Mouse (Mus musculus) testis, adult 2 months (tissue): Measurements from ENCODE around the gene Tmem54. TPM values are rescaled to one million over a fixed set of nuclear protein-coding genes. Genes with fewer than 3 reads are reported as not detected.

Source experiments
- H3K27ac ChIP-seq: fragments of 200-500 bp; 2 replicates; pipeline ENCODE4 v1.5.1; 2012; ENCODE audit warnings: low read depth, low read length; ENCODE audit not compliant: control insufficient read depth, insufficient read depth
- H3K27me3 ChIP-seq: fragments of 200-500 bp; 2 replicates; pipeline ENCODE4 v1.6.1; 2012; ENCODE audit warnings: mild to moderate bottlenecking, low read length, moderate library complexity; ENCODE audit not compliant: control insufficient read depth, insufficient read depth
- H3K36me3 ChIP-seq: fragments of 200-500 bp; 2 replicates; pipeline ENCODE4 v1.6.1; 2012; ENCODE audit warnings: mild to moderate bottlenecking, low read length; ENCODE audit not compliant: control insufficient read depth, insufficient read depth
- H3K4me1 ChIP-seq: fragments of 200-500 bp; 2 replicates; pipeline ENCODE4 v1.6.1; 2012; ENCODE audit warnings: low read length; ENCODE audit not compliant: control insufficient read depth, insufficient read depth
- H3K4me3 ChIP-seq: fragments of 200-500 bp; 2 replicates; pipeline ENCODE4 v1.5.1; 2012; ENCODE audit warnings: low read depth, mild to moderate bottlenecking, low read length, moderate library complexity, mixed read lengths; ENCODE audit not compliant: control insufficient read depth
- CTCF ChIP-seq: fragments of 200-500 bp; IDR thresholded peaks from 2 replicates; pipeline ENCODE4 v1.5.1; 2012; ENCODE audit warnings: low read depth, mild to moderate bottlenecking, inconsistent platforms, low read length, moderate library complexity; ENCODE audit not compliant: control insufficient read depth, insufficient read depth, insufficient replicate concordance
- POLR2A ChIP-seq: fragments of 200-500 bp; IDR thresholded peaks from 2 replicates; pipeline ENCODE4 v1.6.1; 2012; ENCODE audit warnings: low read depth, mild to moderate bottlenecking, inconsistent platforms, low read length, moderate library complexity; ENCODE audit not compliant: control insufficient read depth
- polyA plus RNA-seq: library from polyadenylated mRNA; depleted of rRNA; stranded (reverse); fragments of >200 nt; gene quantifications from 2 replicates; pipeline ENCODE4 v1.2.3, GENCODE M21; 2012

The Tmem54 gene
- polyA plus RNA-seq, 1 experiment, result 0.42 TPM

DNA sequence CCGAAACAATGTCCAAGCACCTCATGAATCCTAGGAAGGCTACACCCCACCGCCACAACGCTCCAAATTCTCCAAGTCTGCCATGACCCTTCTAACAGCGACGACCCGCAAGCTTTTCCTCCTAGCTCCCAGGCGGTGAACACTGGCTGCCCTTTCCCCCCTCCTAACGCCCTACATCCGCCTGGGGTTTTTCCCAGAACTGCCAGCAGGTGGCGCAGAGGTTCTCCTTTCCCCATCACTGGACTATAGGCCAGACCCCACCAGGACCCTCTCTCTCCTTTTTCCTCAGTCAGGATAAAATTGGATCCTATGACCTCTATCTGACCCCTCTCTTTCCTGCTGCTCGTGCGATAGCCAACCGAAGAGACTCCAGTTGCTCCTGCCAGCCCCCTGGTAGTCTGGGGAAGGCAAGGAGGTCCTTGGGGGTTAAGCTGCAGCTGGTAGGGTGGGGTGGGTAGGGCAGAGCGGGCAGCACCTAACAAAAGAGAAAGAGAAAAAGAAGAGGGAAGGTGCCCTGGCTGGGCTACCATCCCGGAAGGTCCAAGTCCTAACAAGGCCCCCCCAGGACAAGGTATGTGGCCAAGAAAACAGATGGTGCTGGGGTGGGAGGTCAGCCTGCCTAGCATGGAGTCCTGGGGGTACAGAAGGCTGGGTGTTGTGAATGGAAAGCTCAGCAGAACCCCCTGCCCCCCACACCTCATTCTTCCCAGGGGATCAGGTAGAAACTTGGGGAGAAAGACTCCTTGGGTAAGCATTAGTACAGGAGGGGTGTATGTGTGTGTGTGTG is 29.6 kb downstream of the Tmem54 start:
- TF ChIP-seq CTCF (peak; percentile 91), POLR2A (no peak)
- Histone ChIP-seq H3K4me1 (peaks cover 12% of the 10 kb centered on the region), H3K27me3 (no peaks in the 10 kb centered on the region; the same call in 1 of the 2 replicates), H3K27ac (no peak overlapping the region), H3K36me3 (no peaks in the 10 kb centered on the region), H3K4me3 (peak overlapping the region; percentile 37; the same call in 1 of the 2 replicates)

DNA sequence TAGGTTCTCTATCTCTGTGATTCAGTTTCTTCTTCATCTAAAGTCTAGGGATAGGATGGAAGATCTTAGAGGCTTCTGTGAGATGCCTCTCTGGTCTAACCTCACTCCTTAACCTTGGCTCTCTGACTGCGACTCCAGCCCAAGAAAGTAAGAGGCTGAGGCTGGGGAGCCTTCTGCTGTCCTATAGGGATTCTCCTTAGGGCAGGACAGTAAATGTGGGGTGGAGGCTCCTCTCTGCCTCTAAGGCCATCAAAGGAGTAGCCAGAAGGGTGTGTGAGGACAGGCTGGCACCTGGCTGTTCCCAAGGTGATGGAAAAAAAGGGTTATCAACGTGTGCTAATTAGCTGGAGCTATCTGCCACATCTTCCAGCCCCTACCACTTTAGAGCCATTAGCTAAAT is 30.3 kb downstream of the Tmem54 start:
- Histone ChIP-seq H3K4me1 (peaks cover 8% of the 10 kb centered on the region), H3K36me3 (no peaks in the 10 kb centered on the region), H3K4me3 (no peak overlapping the region), H3K27me3 (no peaks in the 10 kb centered on the region; the same call in 1 of the 2 replicates), H3K27ac (no peak overlapping the region)
- TF ChIP-seq POLR2A, result no peak
- no peak for TF ChIP-seq CTCF

DNA sequence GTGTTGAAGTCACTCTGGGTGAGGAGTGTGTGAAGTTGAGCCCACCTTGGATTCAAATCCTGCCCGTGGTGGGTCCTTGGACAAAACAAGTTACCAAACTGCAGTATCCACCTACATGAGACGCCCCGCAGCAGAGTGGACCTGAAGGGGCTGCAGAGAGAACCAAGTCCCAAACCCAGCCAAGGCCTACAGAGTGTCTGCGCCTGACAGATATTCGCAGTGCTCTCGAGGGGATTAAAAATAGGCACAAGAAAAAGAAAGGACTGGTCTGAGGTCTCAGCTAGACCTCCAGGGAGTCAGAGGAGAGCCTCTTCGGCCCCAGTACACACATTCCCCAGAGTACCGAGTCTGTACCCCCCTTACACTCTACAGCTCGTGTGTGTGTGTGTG is 30.8 kb downstream of the Tmem54 start:
- peaks cover 8% of the 10 kb centered on the region for H3K4me1 ChIP-seq
- H3K4me3 ChIP-seq, result peak overlapping the region; percentile 52
- H3K27ac ChIP-seq, result 0 out of 2 replicates have a peak overlapping the region, but pooled peaks have one; percentile 19
- H3K27me3 ChIP-seq, result no peaks in the 10 kb centered on the region
- H3K36me3 ChIP-seq, result no peaks in the 10 kb centered on the region
- TF ChIP-seq CTCF, result no peak
- no peak for TF ChIP-seq POLR2A

DNA sequence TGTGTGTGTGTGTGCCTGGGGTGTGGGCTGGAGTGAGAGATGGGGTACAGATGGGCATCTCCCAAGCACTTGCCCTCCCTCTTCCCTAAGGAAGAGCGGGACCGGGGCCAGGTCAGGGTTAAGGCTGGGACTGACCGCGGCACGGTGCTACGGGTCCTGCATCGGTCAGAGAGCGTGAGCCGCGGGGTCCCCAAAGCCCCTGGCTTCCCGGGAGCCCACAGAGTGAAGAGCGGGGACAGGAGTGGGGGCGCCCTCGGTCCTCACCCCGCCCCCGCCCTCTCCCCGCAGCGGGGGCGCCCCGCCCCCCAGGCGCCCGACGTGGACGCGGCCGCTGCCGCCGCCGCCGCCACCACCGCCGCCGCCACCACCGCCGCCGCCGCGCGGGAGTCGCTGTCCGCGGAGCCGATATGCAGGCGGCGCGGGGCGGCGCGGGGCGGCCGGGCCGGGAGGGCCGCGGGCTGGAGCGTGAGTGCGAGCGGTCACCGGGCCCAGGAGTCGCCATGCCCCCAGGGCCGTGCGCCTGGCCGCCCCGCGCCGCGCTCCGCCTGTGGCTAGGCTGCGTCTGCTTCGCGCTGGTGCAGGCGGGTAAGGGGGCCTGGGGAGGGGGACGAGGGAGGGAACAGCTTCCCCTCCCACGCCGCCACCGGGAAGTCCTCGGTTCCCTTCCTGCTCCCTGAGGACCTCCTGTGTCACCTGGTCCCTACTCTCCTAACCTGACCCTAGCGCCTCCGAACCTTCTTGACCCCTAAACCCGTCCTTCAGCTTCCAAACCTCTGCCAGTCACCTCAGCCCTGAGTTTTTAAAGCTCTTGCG is 31.4 kb downstream of the Tmem54 start, which contains the start of gene Fndc5:
Gene Fndc5 (plus strand): TSS at position 421 of the 813 bp plus-strand sequence.
- H3K4me1 ChIP-seq, result peaks cover 8% of the 10 kb centered on the region
- H3K27ac ChIP-seq, result 0 out of 2 replicates have a peak within 1 kb of the TSS, but pooled peaks have one; percentile 23
- no peaks in the 10 kb centered on the region for H3K27me3 ChIP-seq
- H3K36me3 ChIP-seq, result no peaks in the 10 kb centered on the region
- TF ChIP-seq CTCF (no peak), POLR2A (no peak)
- H3K4me3 ChIP-seq, result peak within 1 kb of the TSS; percentile 52

DNA sequence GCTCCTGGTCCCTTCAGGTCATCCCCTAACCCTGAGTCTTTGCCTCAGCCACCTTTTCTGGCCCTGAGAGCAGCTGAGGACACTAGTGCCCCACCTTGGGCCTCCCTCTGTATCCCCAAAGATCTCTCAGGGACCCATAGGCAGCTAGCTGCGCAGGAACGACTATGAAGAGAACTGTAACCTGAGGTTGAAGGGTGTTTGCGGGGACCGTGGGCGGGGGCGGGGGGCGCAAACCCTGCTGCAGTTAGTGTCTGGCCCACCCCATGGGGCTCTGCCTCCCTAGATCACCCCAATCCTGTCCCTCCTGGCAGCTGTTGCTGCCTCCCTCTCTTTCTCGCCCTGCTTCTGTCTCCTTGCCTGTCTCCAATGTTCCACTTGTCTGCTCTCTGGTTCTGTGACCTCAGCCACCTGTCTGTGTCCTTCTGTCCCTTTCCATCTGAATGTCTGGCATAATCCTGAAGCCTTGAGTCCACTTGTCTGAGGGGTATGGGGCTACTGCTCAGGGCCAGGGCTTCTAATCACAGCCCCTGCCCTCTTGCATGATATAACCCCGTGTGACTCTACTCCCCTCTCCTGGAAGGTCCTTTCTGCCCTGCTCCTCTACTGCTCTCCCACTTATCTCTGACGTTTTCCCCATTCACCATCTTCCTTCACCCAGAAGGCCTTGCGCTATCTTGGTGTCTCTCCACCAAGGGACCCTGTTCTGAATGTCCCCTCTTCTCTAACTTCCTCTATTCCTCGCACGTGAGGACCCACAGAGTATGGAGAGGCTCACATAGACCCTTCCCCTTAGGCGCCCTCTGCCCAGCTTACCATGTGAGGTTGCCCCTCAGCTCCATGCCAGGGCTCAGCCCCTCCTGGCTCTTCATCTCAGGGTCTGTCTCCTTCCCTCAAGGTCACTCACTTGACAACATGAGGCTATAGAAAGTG is 32.3 kb downstream of the Tmem54 start:
- Histone ChIP-seq H3K4me1 (peaks cover 8% of the 10 kb centered on the region), H3K27me3 (no peaks in the 10 kb centered on the region), H3K36me3 (no peaks in the 10 kb centered on the region), H3K27ac (peak overlapping the region; percentile 23; the same call in 1 of the 2 replicates), H3K4me3 (peak overlapping the region; percentile 18)
- TF ChIP-seq POLR2A (no peak), CTCF (no peak)

DNA sequence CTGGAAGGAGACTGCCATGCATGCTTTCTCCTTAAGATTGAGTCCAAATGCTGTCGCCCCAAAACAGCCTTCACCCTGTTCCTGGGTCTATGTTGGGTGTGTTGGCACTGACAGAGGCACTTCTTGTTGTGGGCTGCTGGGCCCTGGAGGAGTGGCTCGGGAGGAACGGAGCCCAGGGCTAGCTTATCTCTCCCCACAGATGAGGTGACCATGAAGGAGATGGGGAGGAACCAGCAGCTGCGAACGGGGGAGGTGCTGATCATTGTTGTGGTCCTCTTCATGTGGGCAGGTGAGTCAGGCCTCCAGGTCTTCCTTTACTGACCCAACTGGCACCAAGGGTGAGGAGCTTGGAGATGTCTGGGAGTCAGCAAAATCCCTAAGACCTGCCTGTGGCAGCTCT is 34.3 kb downstream of the Tmem54 start:
- no peaks in the 10 kb centered on the region for H3K36me3 ChIP-seq
- H3K4me3 ChIP-seq, result no peak overlapping the region
- H3K27me3 ChIP-seq, result no peaks in the 10 kb centered on the region
- TF ChIP-seq CTCF (no peak), POLR2A (no peak)
- H3K27ac ChIP-seq, result peak overlapping the region; percentile 3; the same call in 1 of the 2 replicates
- H3K4me1 ChIP-seq, result peaks cover 7% of the 10 kb centered on the region
